Mouse (Mus musculus) MEL (cell line): ENCODE data around the gene Mapkap1.

Experiments
- CHD2 ChIP-seq: IDR thresholded peaks from 2 replicates; pipeline ENCODE4 v1.6.1; 2011; ENCODE audit warnings: low read length, improper control_type of control experiment
- CTCF ChIP-seq, 3 experiments: IDR thresholded peaks in 2 of 3; conservative IDR thresholded peaks in 1 of 3; 2 replicates each; pipeline ENCODE4 v1.5.1; 2011 to 2012; ENCODE audit warnings: low read length in 3 of 3, low read depth in 2 of 3, mild to moderate bottlenecking in 2 of 3, improper control_type of control experiment in 1 of 3, inconsistent platforms in 1 of 3, mixed read lengths in 1 of 3, moderate library complexity in 1 of 3; ENCODE audit not compliant: control insufficient read depth in 1 of 3, insufficient read depth in 1 of 3, poor library complexity in 1 of 3, severe bottlenecking in 1 of 3
- EP300 ChIP-seq, 2 experiments: IDR thresholded peaks; 2 replicates each; pipeline ENCODE4 v1.6.1; 2011; ENCODE audit warnings: improper control_type of control experiment in 2 of 2, low read length in 2 of 2, low read depth in 1 of 2, mild to moderate bottlenecking in 1 of 2
- MAFK ChIP-seq: IDR thresholded peaks from 2 replicates; pipeline ENCODE4 v1.6.1; 2011; ENCODE audit warnings: low read depth, mild to moderate bottlenecking, low read length, improper control_type of control experiment, borderline replicate concordance
- POLR2A ChIP-seq, 2 experiments: IDR thresholded peaks; 2 replicates each; pipeline ENCODE4 v1.6.1; 2011 to 2012; ENCODE audit warnings: low read length in 2 of 2, mild to moderate bottlenecking in 2 of 2, control low read depth in 1 of 2, improper control_type of control experiment in 1 of 2, low read depth in 1 of 2, moderate library complexity in 1 of 2; ENCODE audit not compliant: control insufficient read depth in 1 of 2, insufficient read depth in 1 of 2, poor library complexity in 1 of 2
- POLR2AphosphoS5 ChIP-seq: IDR thresholded peaks from 2 replicates; pipeline ENCODE4 v1.6.1; 2012; ENCODE audit warnings: low read depth, borderline replicate concordance, mild to moderate bottlenecking, inconsistent platforms, low read length, moderate library complexity, mixed read lengths
- TCF12 ChIP-seq: IDR thresholded peaks from 2 replicates; pipeline ENCODE4 v1.6.1; 2014; ENCODE audit warnings: low read depth, mild to moderate bottlenecking, inconsistent platforms, low read length, improper control_type of control experiment, moderate library complexity
- ZKSCAN1 ChIP-seq: IDR thresholded peaks from 2 replicates; pipeline ENCODE4 v1.6.1; 2012; ENCODE audit warnings: low read depth, mild to moderate bottlenecking, inconsistent platforms, low read length, improper control_type of control experiment, moderate library complexity

GRCm38 (mm10) chr2:34425573-34426223 is 19.1 kb downstream of the Mapkap1 start:
- TF ChIP-seq POLR2A (IDR thresholded peaks at IDR 0.05; ENCODE audit: control insufficient read depth in 1 of 2, insufficient read depth in 1 of 2, low read depth in 1 of 2, low read length in 2 of 2, poor library complexity in 1 of 2) (no peak), EP300 (IDR thresholded peaks at IDR 0.05; ENCODE audit: low read depth in 1 of 2, low read length in 2 of 2) (no peak), TCF12 (no peak), CTCF (IDR thresholded peaks at IDR 0.05 in 2 of 3, conservative IDR thresholded peaks at IDR 0.05 in 1 of 3; ENCODE audit: control insufficient read depth in 1 of 3, insufficient read depth in 1 of 3, low read depth in 2 of 3, low read length in 3 of 3, poor library complexity in 1 of 3, severe bottlenecking in 1 of 3) (no peak), POLR2AphosphoS5 (no peak), ZKSCAN1 (no peak), MAFK (no peak), CHD2 (no peak)
